Mouse (Mus musculus): ENCODE results near the gene Ilkap. TPM values are rescaled to one million over a fixed set of nuclear protein-coding genes. Genes with fewer than 3 reads are reported as not detected.

Ilkap gene
- polyA plus RNA-seq (2012; rRNA removed): 30.9 and 46.0 TPM in 2 replicates
- 62.1 and 65.8 TPM in 2 replicates for polyA plus RNA-seq (2014; fragmentation: Nextera tagmentation; extraction: Ambion mirVana)

GRCm38 (mm10) chr1:91398260-91399062 is at the start of gene Ilkap:
Gene Ilkap, minus strand, starts transcription at chr1:91398815.
- peaks cover 9 to 17% of the 10 kb centered on the region in 2 experiments for H3K4me1 ChIP-seq (replicated peaks; ENCODE audit: control insufficient read depth in 2 of 2, insufficient read depth in 2 of 2, low read length in 1 of 2)
- DNase-seq (ENCODE audit: low read depth in 3 of 3, low spot score in 3 of 3): peak; percentile 77 to 85 (median 77)
- ATAC-seq (ENCODE audit: insufficient read depth): peak; percentile 98
- no peak for TF ChIP-seq CTCF (IDR thresholded peaks at IDR 0.05; ENCODE audit: low read depth)
- TF ChIP-seq EP300 (IDR thresholded peaks at IDR 0.05; ENCODE audit: low read depth): no peak
- peak within 1 kb of the TSS; percentile 92 to 99 for H3K4me3 ChIP-seq (ENCODE audit: insufficient read depth in 1 of 2, low read depth in 2 of 2, low read length in 2 of 2)
- no peaks in the 10 kb centered on the region for H3K9me3 ChIP-seq (ENCODE audit: control insufficient read depth, low read length)
- peak within 1 kb of the TSS; percentile 95 for H3K9ac ChIP-seq (replicated peaks)
- H3K27ac ChIP-seq: peak within 1 kb of the TSS; percentile 79
- H3K27me3 ChIP-seq (ENCODE audit: control insufficient read depth, insufficient read depth, low read length): no peaks in the 10 kb centered on the region
- peak within 1 kb of the TSS; percentile 98 for H3K4me2 ChIP-seq (ENCODE audit: low read depth)
- peaks cover 17% of the 10 kb centered on the region for H3K36me3 ChIP-seq (replicated peaks; ENCODE audit: control insufficient read depth, insufficient read depth, low read depth)
- under 1% methylated on average over 91 of the region's 91 CpGs for WGBS (ENCODE audit: insufficient replicate concordance)

DNA sequence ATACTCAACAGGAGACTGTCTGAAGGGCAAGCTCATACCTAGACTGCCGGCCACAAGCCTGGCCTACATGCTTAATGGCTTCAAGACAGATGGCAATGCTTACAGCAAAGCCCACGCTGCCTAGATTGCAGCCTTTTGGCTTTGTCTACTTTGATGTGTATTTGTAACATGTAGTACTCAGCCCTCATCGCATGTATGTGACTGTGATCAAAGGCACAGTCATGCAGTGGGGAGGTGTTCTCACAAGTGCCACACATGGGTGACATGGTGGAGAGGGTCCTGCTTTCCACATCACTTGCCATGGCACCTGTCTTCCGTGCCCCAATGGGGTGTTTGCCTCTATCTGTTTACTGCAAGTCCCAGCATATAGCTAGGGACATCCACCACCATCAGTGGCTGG is 47.9 kb upstream of the Ilkap start:
- Histone ChIP-seq H3K4me3 (ENCODE audit: insufficient read depth in 1 of 2, low read depth in 2 of 2, low read length in 2 of 2) (no peak overlapping the region), H3K27me3 (ENCODE audit: control insufficient read depth, insufficient read depth, low read length) (no peaks in the 10 kb centered on the region), H3K9ac (replicated peaks) (no peak overlapping the region), H3K4me1 (replicated peaks; ENCODE audit: control insufficient read depth in 2 of 2, insufficient read depth in 2 of 2, low read length in 1 of 2) (peaks cover 0 to 3% of the 10 kb centered on the region in 2 experiments; a peak in 2 of 4 replicates), H3K36me3 (replicated peaks; ENCODE audit: control insufficient read depth, insufficient read depth, low read depth) (no peaks in the 10 kb centered on the region; the same call in none of the 2 replicates), H3K27ac (no peak overlapping the region), H3K4me2 (ENCODE audit: low read depth) (no peak overlapping the region), H3K9me3 (ENCODE audit: control insufficient read depth, low read length) (no peaks in the 10 kb centered on the region; the same call in 1 of the 2 replicates)
- WGBS (ENCODE audit: insufficient replicate concordance): 76% methylated on average over 4 of the region's 4 CpGs
- TF ChIP-seq CTCF (IDR thresholded peaks at IDR 0.05; ENCODE audit: low read depth): no peak
- TF ChIP-seq EP300 (IDR thresholded peaks at IDR 0.05; ENCODE audit: low read depth): no peak
- ATAC-seq (ENCODE audit: insufficient read depth): no peak
- no peak for DNase-seq (ENCODE audit: low read depth in 3 of 3, low spot score in 3 of 3)

GRCm38 (mm10) chr1:91446060-91446459 is 47.4 kb upstream of the Ilkap start:
- 60% methylated on average over 8 of the region's 8 CpGs for WGBS (ENCODE audit: insufficient replicate concordance)
- TF ChIP-seq EP300 (IDR thresholded peaks at IDR 0.05; ENCODE audit: low read depth) (no peak), CTCF (IDR thresholded peaks at IDR 0.05; ENCODE audit: low read depth) (no peak)
- Histone ChIP-seq H3K9me3 (ENCODE audit: control insufficient read depth, low read length) (no peaks in the 10 kb centered on the region; the same call in 1 of the 2 replicates), H3K9ac (replicated peaks) (no peak overlapping the region), H3K4me3 (ENCODE audit: insufficient read depth in 1 of 2, low read depth in 2 of 2, low read length in 2 of 2) (no peak overlapping the region), H3K4me2 (ENCODE audit: low read depth) (no peak overlapping the region), H3K27ac (no peak overlapping the region), H3K27me3 (ENCODE audit: control insufficient read depth, insufficient read depth, low read length) (no peaks in the 10 kb centered on the region), H3K36me3 (replicated peaks; ENCODE audit: control insufficient read depth, insufficient read depth, low read depth) (no peaks in the 10 kb centered on the region; the same call in none of the 2 replicates), H3K4me1 (replicated peaks; ENCODE audit: control insufficient read depth in 2 of 2, insufficient read depth in 2 of 2, low read length in 1 of 2) (peaks cover 0 to 3% of the 10 kb centered on the region in 2 experiments; a peak in 2 of 4 replicates)
- ATAC-seq (ENCODE audit: insufficient read depth) (peak; percentile 73), DNase-seq (ENCODE audit: low read depth in 3 of 3, low spot score in 3 of 3) (no peak)

DNA sequence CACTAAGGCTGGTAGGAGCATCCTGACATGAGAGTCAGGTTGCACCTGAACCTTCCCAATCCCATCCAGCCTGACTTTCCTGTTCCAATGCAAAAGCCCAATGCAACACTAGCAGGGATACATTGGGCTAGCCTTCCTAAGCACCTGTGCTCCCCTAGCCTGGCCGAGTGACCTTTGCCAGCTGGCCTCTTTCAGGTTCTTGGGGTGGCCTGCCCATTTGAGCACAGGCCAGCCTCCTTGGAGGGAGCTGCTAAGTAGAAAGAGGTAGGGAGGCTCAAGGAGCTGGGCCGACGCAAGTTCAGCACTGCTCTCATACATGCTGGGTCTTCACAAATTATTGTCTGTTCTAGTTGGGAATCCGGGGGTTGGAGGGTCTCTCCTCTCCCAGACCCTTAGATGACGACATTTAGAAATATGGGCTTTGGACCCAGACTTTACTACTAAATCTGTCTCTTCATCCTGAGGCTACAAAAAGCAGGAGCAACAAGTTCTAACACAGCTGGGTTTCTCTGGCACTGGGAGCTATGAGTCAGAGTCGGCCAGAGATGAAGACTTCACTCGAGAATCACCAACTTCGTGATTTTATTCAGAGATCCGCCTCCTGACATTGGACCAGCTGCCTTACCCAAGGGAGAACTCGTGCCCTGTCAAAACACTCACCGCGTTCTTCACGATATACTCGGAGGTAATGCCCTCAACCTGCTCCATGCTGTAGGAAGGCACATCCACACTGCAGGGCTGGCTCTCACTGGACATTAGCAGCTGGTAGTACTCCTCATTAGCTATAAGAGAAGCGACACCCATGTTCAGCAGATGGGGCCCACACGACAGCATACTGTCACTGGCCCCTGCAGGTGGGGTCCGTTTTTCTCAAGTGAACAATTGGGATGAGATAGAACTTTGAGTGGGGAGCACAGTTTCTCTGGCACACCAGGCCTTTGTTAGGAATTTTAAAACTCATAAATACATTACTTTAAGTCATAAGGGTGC is 46.5 kb upstream of the Ilkap start:
- no peaks in the 10 kb centered on the region; the same call in none of the 2 replicates for H3K36me3 ChIP-seq (replicated peaks; ENCODE audit: control insufficient read depth, insufficient read depth, low read depth)
- DNase-seq (ENCODE audit: low read depth in 3 of 3, low spot score in 3 of 3): no peak
- WGBS (ENCODE audit: insufficient replicate concordance): 79% methylated on average over 17 of the region's 17 CpGs
- ATAC-seq (ENCODE audit: insufficient read depth): no peak
- no peak overlapping the region for H3K4me3 ChIP-seq (ENCODE audit: insufficient read depth in 1 of 2, low read depth in 2 of 2, low read length in 2 of 2)
- peaks cover 0 to 3% of the 10 kb centered on the region in 2 experiments; a peak in 2 of 4 replicates for H3K4me1 ChIP-seq (replicated peaks; ENCODE audit: control insufficient read depth in 2 of 2, insufficient read depth in 2 of 2, low read length in 1 of 2)
- no peak overlapping the region for H3K27ac ChIP-seq
- no peaks in the 10 kb centered on the region; the same call in 1 of the 2 replicates for H3K9me3 ChIP-seq (ENCODE audit: control insufficient read depth, low read length)
- TF ChIP-seq EP300 (IDR thresholded peaks at IDR 0.05; ENCODE audit: low read depth) (no peak), CTCF (IDR thresholded peaks at IDR 0.05; ENCODE audit: low read depth) (no peak)
- H3K27me3 ChIP-seq (ENCODE audit: control insufficient read depth, insufficient read depth, low read length): no peaks in the 10 kb centered on the region
- no peak overlapping the region for H3K4me2 ChIP-seq (ENCODE audit: low read depth)
- H3K9ac ChIP-seq (replicated peaks): no peak overlapping the region

All from liver, embryonic 14.5 days (tissue).